Mouse (Mus musculus) testis, adult 2 months (tissue): ENCODE results near the gene Ecd.

ENCODE experiments used
- CTCF ChIP-seq: fragments of 200-500 bp; IDR thresholded peaks from 2 replicates; pipeline ENCODE4 v1.5.1; 2012; ENCODE audit warnings: low read depth, mild to moderate bottlenecking, inconsistent platforms, low read length, moderate library complexity; ENCODE audit not compliant: control insufficient read depth, insufficient read depth, insufficient replicate concordance
- POLR2A ChIP-seq: fragments of 200-500 bp; IDR thresholded peaks from 2 replicates; pipeline ENCODE4 v1.6.1; 2012; ENCODE audit warnings: low read depth, mild to moderate bottlenecking, inconsistent platforms, low read length, moderate library complexity; ENCODE audit not compliant: control insufficient read depth

- TF ChIP-seq POLR2A (no peak), CTCF (no peak)
Observed at GRCm38 (mm10) chr14:20368271-20368670, 20.4 kb upstream of the Ecd start.
